Mouse (Mus musculus): Measurements from ENCODE around the gene Memo1.
A peak's percentile ranks its signal among the peaks of the same experiment; 100 is the strongest.

Memo1 gene

DNA sequence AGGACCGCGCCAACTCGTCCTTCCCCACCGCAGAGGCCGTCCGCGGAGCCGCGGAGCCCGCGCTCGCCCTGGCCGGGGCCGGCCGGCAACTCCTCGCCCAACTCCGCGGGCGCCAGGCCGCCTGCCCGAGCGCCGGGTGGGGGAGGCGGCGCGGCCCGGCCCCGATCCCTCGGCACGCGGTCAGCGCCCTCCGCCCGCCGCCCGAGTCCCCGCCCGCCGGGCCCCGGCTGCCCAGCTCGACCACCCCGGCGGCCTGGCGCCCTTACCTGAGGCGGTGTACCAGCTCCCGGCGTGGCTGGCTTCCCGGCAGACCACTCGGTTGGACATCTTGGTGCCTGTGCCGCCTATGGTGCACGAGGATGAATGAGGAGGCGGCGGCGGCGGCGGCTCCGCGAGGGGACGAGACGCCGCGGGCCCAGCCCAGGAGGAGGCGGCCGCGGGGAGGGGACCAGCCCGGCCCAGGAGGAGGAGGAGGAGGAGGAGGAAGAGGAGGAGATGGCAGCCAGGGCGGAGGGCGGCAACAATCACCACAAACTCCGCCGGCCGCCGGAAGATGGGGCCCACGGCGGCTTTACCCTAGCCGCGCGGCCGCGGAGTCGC lies 795 bp downstream of the Memo1 start:
- peak; percentile 88 for DNase-seq (ENCODE audit: low read depth, low spot score)

DNA sequence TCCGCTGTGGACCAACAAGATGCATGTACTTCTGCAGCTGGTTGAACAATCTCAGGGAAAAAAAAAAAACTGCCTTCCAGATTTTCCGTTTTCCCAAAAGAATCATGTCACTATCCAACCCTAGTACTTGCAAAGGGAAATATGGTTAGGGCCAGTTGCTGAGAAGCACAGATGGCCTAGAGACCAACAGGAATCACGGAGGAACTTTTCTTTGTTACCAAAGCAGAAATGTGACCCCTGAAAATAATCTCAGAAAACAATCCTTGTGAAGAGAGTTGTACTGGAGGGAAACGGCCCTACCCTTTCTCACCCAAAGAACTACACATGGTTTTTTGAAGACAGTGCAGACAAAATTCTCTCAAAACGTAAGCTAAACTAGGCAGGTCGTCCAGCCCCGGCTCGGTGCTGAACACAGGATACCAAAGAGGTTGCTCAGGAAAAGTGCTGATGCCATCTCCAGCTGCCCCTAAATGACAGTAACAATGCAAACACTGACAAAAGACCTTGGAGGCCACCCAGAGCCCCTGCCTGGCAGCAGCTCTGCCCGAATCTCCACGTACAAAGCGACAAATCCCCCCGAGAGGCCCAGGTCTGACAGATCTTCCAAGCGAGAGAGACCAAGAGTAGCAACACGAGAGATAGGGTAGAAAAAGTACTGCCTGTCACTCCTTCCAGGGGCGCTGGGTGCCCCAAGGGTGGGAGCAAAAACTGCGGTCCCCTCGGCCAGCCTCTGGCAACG lies 1.5 kb downstream of the Memo1 start:
- peak; percentile 57 for DNase-seq (ENCODE audit: low read depth, low spot score)

DNA sequence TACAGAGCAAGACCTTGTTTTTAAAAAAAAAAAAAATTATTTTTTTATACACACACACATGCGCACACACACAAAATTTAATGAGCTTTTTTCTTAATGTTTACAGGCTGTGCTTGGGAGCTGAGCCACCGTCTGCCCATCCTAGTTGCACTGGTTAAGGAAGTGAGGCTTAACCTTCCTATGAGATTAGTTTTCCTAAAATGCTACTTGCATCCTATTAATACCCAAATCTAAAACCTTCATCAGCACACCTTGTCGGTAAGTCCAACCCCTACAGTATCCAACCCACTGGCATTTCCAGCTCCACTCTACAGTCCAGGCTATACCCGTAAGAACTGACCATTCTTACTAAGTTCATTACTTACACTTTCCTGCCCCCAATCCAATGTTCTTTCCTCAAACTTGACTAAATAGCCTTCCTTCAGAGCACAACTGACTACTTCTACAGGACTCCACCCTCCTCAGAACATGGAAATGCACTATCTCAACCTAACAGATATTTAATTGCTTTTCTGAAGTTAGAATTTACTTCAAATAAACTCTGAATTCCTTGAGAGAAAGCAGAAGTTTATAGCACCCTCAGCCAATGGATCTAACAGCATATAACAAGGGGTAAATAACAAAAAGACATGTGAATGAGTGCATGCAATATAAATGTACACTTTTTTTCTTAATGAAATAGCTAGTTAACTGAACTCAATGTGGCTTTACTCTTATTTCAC lies 3.5 kb downstream of the Memo1 start:
- DNase-seq (ENCODE audit: low read depth, low spot score) = no peak

DNA sequence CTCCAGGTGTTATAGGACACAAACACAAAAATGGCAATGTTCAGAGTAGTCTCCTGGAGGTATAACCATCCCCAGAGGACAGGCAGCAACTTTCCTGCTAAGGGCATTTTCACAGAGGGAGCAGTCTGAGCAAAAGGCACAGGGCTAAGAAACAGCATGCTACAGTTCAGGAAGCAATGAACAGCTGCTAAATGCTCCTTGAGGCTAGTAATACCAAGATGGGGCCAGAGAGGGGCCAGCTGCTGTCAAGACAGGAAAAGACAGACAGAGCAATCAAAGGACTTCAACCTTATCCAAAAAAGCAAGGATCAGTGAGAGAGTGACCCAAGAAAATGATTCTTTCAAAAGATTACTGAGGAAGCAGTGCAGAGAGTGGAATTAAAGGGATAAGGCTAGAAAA lies 4.5 kb downstream of the Memo1 start:
- DNase-seq (ENCODE audit: low read depth, low spot score) = no peak

DNA sequence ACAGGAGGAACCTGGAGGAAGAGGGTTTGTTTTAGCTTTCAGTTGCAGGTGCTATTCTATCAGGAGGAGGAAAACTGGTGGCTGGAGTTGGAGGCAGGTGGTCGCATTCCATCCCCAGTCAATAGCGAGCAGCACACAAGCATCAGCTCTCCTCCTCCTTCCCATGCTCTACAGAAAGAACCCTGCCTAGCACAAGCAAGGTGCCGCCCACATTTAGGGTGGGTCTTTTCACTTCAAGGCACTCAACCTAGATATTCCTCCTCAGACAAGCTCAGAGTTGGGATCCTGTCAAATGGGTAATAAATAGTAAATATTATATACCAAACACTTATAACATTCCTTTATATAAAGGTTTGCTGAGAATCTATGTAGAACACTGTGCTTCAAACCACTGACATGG lies 5.1 kb downstream of the Memo1 start:
- DNase-seq (ENCODE audit: low read depth, low spot score) = no peak

DNA sequence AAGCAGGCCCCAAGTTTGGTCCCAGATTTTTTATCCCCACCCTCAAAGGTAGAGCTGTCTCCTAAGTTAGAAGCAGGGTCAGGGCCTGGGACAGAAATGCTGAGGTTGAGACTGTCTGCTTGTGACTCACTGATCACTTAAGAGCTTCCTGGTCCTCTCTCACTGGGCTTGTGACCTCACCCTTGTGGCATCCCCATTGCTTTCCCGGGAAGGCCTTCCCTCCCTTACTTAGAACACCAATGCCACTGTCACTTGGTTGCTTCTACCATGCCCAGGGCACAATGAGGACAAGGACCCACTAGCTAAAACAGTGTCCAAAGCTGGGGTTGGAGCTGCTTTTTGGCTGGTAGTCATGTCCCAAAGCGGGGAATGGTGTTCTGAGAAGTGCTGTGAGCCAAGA lies 6.7 kb downstream of the Memo1 start:
- DNase-seq (ENCODE audit: low read depth, low spot score) = no peak

DNA sequence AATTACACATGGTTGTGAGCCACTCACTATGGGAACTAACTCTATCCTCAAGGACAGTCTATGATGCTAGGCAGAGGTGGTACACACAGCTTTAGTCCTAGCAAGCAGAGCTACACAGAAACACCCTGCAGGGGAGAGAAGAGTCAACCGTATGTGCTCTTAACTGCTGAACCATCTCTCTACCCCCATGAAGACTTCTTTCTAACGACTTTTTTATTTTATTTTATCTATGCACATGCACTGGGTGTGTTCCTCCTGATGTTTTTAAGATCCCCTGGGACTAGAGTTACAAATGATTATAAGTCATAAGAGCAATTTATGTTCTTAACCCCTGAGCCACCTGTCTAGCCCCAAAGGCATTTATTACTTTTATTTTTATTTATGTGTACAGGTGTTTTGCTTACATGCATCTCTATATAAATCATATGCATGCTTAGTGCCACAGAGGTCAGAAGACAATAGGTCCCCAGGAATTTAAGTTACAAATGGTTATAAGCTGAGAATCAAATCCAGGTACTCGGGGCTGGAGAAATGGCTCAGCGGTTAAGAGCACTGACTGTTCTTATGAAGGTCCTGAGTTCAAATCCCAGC lies 9.1 kb downstream of the Memo1 start:
- DNase-seq (ENCODE audit: low read depth, low spot score) = no peak

DNA sequence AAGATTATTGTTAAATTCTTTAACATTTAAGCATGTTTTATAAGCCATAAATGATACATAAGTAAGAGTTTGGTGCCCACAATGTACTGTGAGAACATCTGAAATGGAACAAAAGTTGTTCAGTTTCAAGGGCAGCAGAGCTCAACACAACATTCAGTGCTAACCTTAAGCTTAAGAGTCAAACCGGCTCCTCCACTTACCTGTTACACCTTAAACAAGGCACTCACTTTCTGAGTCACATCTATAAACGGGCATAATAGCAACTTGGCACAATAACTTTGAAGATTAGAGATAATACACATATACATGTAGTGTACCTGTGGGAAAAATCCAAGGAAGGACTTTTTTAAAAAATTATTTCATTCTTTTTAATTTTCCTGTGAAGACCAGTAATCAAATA lies 9.6 kb downstream of the Memo1 start:
- no peak for DNase-seq (ENCODE audit: low read depth, low spot score)

DNA sequence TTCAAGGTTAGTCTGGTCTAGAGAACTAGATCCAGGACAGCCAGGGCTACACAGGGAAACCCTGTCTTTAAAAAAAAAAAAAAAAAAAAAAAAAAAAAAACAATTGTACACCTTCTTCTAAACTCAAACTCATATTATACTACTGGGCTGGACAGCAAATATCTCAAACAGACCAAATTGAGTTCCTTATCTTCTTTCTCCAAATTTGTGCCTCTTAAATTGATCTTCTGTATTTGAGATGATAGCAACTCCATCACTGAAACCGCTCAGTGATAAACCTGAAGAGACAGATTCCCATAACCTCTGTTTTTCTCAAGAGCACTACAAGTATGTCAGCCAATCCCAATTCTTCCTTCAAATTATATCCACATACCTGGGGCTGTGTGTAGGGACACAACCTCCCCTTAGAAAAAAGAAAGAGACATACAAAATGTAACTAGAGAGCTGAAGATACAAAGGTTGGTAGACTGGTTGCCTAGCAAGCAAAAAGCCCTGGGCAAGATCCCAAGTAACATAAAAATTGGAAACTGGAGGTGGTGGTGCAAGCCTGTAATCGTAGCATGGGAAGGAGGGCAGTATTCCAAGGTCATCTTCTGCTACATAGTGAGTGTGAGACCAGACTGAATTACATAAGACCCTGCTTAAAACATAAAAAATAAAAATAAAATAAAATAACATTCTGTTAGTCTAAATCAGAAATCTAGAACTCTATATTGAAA lies 10.8 kb downstream of the Memo1 start:
- DNase-seq (ENCODE audit: low read depth, low spot score) = no peak

DNA sequence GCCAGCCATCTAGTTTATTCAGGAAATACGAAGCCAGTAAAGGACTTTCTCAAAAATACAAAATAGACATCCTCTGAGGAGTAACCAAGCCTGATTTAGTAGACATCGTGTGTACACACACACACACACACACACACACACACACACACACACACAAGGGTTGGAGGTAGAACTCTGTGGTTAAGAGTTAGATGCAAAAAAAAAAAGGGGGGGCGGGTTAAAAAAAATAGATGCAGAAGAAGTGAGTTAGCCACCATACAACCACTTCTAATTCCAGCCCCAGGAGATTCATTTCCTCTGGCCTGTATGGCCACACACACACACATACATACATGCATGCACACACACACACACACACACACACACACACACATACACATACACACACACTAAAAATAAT lies 13.3 kb downstream of the Memo1 start:
- no peak for DNase-seq (ENCODE audit: low read depth, low spot score)

DNA sequence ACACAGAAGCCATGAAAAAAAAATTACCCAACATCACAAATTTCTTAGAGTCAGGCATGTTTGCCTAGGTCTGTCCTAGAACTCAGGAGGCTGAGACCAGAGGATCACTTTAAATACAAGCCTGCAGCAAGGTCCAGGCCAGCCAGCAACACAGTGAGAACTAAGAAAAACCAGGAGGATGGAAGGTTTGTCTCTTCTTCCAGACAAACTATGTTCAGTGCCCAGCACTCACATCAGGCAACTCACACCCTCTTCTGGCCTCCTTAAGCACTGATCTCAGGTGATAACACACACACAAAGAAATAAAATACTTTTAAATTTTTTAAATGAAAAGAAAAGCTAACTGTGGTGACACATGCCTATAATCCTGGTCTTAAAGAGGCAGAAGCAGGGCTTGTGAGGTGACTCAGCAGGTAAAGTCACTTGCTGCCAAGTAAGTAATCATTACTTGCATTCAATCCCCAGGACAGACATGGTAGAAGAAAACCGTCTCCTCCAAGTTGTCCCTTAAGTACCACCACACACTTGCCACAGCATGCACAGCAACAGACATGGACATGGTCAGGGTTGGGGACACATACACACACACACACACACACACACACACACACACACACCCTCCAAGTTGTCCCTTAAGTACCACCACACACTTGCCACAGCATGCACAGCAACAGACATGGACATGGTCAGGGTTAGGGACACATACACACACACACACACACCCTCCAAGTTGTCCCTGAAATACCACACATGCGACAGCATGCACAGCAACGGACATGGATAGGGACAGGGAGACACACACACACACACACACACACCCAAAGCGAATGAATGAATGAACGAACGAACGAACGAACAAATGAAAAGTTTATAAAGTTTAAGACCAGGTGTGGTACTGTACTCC lies 16.1 kb downstream of the Memo1 start:
- no peak for DNase-seq (ENCODE audit: low read depth, low spot score)

DNA sequence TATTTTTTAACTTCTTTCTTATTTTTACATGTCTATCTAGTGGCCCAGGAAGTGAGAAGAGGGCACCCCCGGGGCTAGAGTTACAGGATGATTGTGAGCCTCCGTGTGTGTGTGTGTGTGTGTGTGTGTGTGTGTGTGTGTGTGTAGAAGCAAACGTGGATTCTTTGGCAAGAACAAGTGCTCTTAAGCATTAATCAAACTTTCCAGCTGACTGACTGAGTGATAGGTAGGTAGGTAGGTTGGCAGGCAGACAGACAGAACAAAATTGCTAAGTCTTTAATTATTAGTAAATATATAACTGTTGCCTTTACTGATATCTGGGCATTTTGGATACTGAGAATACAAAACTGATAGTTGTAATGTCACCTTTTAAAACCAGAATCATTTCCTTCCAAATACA lies 20.9 kb downstream of the Memo1 start:
- DNase-seq (ENCODE audit: low read depth, low spot score) = no peak

DNA sequence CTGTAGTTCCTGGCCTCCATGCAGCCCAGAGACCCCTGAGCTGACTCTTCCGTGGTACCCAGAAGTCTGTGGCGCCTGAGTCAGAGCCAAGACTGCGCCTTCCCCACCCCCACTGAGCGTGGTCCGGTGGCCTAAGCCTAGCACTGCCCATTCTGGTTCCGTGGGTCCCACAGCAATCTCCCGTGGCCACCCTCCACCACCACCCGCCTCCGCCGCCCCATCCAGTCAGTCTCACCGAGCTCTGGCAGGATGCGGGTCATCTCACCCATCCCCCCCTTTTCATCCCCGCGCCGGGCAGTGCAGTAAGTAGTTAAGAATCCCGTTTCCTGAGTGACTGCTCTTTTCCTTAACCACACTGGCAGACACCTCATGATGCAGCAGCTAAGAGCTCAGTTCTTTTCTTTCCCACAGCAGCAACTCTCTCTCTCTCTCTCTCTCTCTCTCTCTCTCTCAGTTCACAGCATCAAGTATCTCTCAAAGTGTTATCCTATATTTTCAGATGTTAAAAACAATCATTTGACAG lies 22.6 kb downstream of the Memo1 start:
- no peak for DNase-seq (ENCODE audit: low read depth, low spot score)

DNA sequence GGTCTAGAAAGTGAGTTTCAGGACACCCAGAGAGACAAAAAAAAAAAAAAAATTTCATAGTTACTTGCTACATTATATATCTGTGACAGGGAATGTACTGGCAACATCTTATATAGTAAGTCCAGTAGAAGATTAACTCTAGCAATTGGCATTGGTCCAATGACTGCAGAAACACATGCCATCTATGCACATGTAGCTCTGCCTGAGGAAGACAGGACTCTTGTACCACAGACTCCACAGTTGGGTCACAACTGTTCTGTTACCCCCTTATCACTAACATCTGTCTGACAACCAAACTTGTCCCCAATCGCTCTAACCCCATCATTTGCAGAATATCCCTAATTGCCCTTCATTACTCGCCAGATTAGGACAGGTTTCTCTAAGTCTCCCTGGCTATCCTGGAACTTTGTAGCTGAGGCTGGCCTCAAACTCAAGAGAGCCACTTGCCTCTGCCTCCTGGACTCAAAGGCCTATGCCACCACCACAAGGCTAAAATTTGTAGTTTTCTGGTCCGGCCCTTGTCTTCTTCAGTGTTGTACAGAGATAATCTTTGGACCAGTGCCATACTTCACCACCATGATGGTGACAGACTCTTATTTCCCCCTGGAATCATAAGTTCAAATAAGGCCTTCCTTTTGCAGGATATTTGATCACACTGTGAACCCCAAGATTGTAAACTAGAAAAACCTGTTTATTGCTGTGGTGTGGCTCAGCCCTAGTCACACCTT lies 23.6 kb downstream of the Memo1 start:
- no peak for DNase-seq (ENCODE audit: low read depth, low spot score)

DNA sequence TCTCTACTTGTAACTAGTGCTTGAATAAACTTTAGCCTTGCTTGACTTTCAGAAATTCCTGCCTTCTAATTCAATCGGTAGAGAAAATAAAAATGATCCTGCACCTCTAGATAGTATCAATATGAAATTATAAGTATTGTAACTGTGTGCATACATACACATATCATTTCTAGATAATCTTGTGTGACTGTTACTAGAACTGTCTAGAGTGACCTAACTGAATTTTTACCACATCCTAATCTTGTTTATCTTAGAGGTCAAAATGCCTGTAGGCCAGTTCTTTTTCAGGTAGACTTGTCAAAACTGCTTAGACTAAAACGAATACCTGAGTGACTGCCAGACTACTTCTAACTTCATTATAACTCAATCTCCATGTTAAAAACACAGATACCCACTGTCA lies 25.1 kb downstream of the Memo1 start:
- DNase-seq (ENCODE audit: low read depth, low spot score) = no peak

DNA sequence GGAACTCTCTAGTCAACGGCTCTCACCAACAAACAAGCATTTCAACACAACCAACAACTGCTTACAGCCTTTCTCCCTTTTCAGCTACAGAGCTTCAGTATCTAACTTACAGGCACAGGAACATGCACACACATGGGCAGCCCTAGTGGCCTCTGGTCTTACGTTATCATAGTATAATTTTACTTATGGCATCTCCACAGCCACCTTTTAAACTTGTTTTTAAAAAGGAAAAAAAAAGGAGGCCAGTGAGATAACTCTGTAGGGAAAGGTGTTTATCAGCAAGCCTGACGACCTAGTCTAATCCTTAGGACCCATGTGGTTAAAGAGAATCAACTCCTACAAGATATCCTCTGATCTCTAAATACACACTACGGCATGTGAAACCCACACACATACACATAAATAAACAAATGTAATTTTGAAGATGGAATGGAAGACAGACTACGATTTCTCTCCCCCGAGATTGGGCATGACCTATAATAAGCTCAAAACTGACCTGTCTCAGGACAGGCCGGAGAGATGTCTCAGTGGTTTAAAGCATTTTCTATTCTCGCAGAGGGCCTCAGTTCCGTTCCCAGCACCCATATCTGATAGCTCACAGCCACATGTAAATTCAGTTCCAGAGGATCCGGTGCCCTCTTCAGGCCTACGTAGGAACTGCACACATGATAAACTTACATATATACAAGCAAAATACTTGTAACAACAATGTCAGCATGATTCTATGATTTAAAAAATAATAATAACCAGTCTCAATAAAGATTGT lies 27.7 kb downstream of the Memo1 start:
- peak; percentile 16 for DNase-seq (ENCODE audit: low read depth, low spot score)

DNA sequence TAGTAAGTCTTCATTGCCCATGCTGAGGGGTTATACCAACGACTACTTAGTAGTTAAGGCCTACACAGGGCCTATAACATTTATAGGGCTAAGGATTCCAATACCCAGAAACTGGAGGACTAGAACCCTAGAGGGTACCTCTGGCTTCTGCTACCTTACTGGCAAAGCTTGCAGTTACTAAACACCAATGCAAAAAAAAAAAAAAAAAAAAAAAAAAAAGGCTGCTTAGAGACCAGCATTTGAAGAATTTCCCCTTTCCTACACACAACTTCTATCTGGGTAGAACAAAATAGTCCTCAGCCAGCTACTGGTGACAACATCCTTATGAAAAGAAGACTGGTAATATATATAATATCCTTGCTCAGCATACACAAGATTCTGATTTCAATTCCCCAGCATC lies 29.7 kb downstream of the Memo1 start:
- no peak for DNase-seq (ENCODE audit: low read depth, low spot score)

DNA sequence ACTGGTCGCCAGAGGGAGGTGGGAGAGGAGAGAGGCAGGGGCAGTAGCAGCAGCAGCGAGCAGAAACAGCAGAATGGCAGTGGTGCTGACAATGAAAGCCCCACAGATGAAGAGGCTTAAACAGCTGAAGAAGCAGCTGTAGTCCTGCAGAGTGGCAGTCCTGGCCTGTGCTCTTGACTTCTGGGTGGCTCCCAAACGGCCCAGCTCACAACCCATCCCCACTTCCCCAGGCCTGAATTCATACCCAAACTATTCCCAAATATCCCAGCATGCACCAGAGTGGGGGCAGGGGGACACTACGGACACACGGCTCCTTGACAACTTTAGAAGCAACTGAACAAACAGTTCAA lies 30.2 kb downstream of the Memo1 start:
- no peak for DNase-seq (ENCODE audit: low read depth, low spot score)

Data from CD4-positive helper T cell, adult 2 months (primary cell).